Mouse (Mus musculus): ENCODE data around the gene Fam163b. TPM values are rescaled to one million over a fixed set of nuclear protein-coding genes. Genes with fewer than 3 reads are reported as not detected.

The Fam163b gene
- polyA plus RNA-seq, 1 experiment from 2014 or later: 7.1 TPM

- Histone ChIP-seq H3K36me3 (ENCODE audit: control insufficient read depth, insufficient read depth) (no peaks in the 10 kb centered on the region), H3K4me3 (replicated peaks; ENCODE audit: low read length) (no peak overlapping the region), H3K9ac (replicated peaks; ENCODE audit: low read depth, low read length) (no peak overlapping the region), H3K4me1 (replicated peaks; ENCODE audit: control insufficient read depth, insufficient read depth, low read length) (peaks cover 5% of the 10 kb centered on the region; the same call in 1 of the 2 replicates), H3K27ac (ENCODE audit: low read length) (no peak overlapping the region), H3K4me2 (ENCODE audit: low read length) (no peak overlapping the region), H3K9me3 (ENCODE audit: control insufficient read depth, low read length) (no peaks in the 10 kb centered on the region), H3K27me3 (replicated peaks; ENCODE audit: control insufficient read depth, insufficient read depth, low read length) (peaks cover 15% of the 10 kb centered on the region)
- ATAC-seq: no peak
- 47% methylated on average over 2 of the region's 2 CpGs for WGBS
These were observed 2.7 kb upstream of the Fam163b start for GRCm38 (mm10) chr2:27144957-27145356.

DNA sequence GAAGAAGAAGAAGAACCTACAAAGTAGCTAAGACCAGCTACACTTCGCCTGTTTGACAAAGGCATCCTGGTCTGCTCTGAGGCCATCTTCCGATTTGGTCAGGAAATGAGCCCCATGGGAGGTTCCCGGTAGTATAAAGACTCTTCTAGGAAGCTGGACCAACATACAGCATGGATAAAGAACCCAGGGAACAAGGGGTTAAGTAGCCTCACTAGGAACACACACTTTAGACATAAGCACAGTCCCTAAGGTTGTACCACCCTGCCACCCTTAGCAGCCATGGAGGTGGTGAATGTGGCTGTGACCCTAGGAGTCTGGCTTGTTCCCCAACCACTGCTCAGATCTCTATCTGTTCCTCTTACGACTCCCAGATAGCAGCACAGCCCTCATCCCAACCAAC, 3.9 kb downstream of the Fam163b start:
- Histone ChIP-seq H3K9me3 (ENCODE audit: control insufficient read depth, low read length) (no peaks in the 10 kb centered on the region), H3K27ac (ENCODE audit: low read length) (no peak overlapping the region), H3K27me3 (replicated peaks; ENCODE audit: control insufficient read depth, insufficient read depth, low read length) (peaks cover 19% of the 10 kb centered on the region), H3K4me1 (replicated peaks; ENCODE audit: control insufficient read depth, insufficient read depth, low read length) (peaks cover 5% of the 10 kb centered on the region; the same call in 1 of the 2 replicates), H3K9ac (replicated peaks; ENCODE audit: low read depth, low read length) (no peak overlapping the region), H3K36me3 (ENCODE audit: control insufficient read depth, insufficient read depth) (no peaks in the 10 kb centered on the region), H3K4me3 (replicated peaks; ENCODE audit: low read length) (no peak overlapping the region), H3K4me2 (ENCODE audit: low read length) (no peak overlapping the region)
- no peak for ATAC-seq
- 78% methylated on average over 4 of the region's 4 CpGs for WGBS

GRCm38 (mm10) chr2:27136789-27137188, 5.5 kb downstream of the Fam163b start:
- ATAC-seq: no peak
- no peak overlapping the region for H3K9ac ChIP-seq (replicated peaks; ENCODE audit: low read depth, low read length)
- no peak overlapping the region for H3K27ac ChIP-seq (ENCODE audit: low read length)
- H3K4me3 ChIP-seq (replicated peaks; ENCODE audit: low read length): no peak overlapping the region
- H3K9me3 ChIP-seq (ENCODE audit: control insufficient read depth, low read length): no peaks in the 10 kb centered on the region
- peaks cover 14% of the 10 kb centered on the region for H3K27me3 ChIP-seq (replicated peaks; ENCODE audit: control insufficient read depth, insufficient read depth, low read length)
- H3K4me1 ChIP-seq (replicated peaks; ENCODE audit: control insufficient read depth, insufficient read depth, low read length): peaks cover 1% of the 10 kb centered on the region; the same call in 1 of the 2 replicates
- 70% methylated on average over 1 of the region's 1 CpGs for WGBS
- H3K36me3 ChIP-seq (ENCODE audit: control insufficient read depth, insufficient read depth): no peaks in the 10 kb centered on the region
- no peak overlapping the region for H3K4me2 ChIP-seq (ENCODE audit: low read length)

GRCm38 (mm10) chr2:27136336-27136735, 6.0 kb downstream of the Fam163b start:
- WGBS: 67% methylated on average over 3 of the region's 3 CpGs
- no peak overlapping the region for H3K4me3 ChIP-seq (replicated peaks; ENCODE audit: low read length)
- H3K9ac ChIP-seq (replicated peaks; ENCODE audit: low read depth, low read length): no peak overlapping the region
- H3K27ac ChIP-seq (ENCODE audit: low read length): no peak overlapping the region
- no peaks in the 10 kb centered on the region for H3K9me3 ChIP-seq (ENCODE audit: control insufficient read depth, low read length)
- no peak for ATAC-seq
- H3K36me3 ChIP-seq (ENCODE audit: control insufficient read depth, insufficient read depth): no peaks in the 10 kb centered on the region
- no peaks in the 10 kb centered on the region for H3K4me1 ChIP-seq (replicated peaks; ENCODE audit: control insufficient read depth, insufficient read depth, low read length)
- no peak overlapping the region for H3K4me2 ChIP-seq (ENCODE audit: low read length)
- peaks cover 9% of the 10 kb centered on the region for H3K27me3 ChIP-seq (replicated peaks; ENCODE audit: control insufficient read depth, insufficient read depth, low read length)

- 85% methylated on average over 5 of the region's 5 CpGs for WGBS
- no peak overlapping the region for H3K4me3 ChIP-seq (replicated peaks; ENCODE audit: low read length)
- H3K27me3 ChIP-seq (replicated peaks; ENCODE audit: control insufficient read depth, insufficient read depth, low read length): peaks cover 5% of the 10 kb centered on the region
- H3K9me3 ChIP-seq (ENCODE audit: control insufficient read depth, low read length): no peaks in the 10 kb centered on the region
- H3K4me2 ChIP-seq (ENCODE audit: low read length): no peak overlapping the region
- no peaks in the 10 kb centered on the region for H3K4me1 ChIP-seq (replicated peaks; ENCODE audit: control insufficient read depth, insufficient read depth, low read length)
- no peak overlapping the region for H3K9ac ChIP-seq (replicated peaks; ENCODE audit: low read depth, low read length)
- ATAC-seq: no peak
- H3K36me3 ChIP-seq (ENCODE audit: control insufficient read depth, insufficient read depth): no peaks in the 10 kb centered on the region
- H3K27ac ChIP-seq (ENCODE audit: low read length): no peak overlapping the region
These were observed 6.4 kb downstream of the Fam163b start for GRCm38 (mm10) chr2:27135935-27136334.

- no peak overlapping the region for H3K4me2 ChIP-seq (ENCODE audit: low read length)
- ATAC-seq: no peak
- no peaks in the 10 kb centered on the region for H3K9me3 ChIP-seq (ENCODE audit: control insufficient read depth, low read length)
- H3K27ac ChIP-seq (ENCODE audit: low read length): no peak overlapping the region
- no peak overlapping the region for H3K4me3 ChIP-seq (replicated peaks; ENCODE audit: low read length)
- H3K27me3 ChIP-seq (replicated peaks; ENCODE audit: control insufficient read depth, insufficient read depth, low read length): no peaks in the 10 kb centered on the region
- H3K36me3 ChIP-seq (ENCODE audit: control insufficient read depth, insufficient read depth): no peaks in the 10 kb centered on the region
- H3K4me1 ChIP-seq (replicated peaks; ENCODE audit: control insufficient read depth, insufficient read depth, low read length): no peaks in the 10 kb centered on the region
- WGBS: 83% methylated on average over 3 of the region's 3 CpGs
- H3K9ac ChIP-seq (replicated peaks; ENCODE audit: low read depth, low read length): no peak overlapping the region
These were observed 13.3 kb downstream of the Fam163b start for GRCm38 (mm10) chr2:27128990-27129389.

DNA sequence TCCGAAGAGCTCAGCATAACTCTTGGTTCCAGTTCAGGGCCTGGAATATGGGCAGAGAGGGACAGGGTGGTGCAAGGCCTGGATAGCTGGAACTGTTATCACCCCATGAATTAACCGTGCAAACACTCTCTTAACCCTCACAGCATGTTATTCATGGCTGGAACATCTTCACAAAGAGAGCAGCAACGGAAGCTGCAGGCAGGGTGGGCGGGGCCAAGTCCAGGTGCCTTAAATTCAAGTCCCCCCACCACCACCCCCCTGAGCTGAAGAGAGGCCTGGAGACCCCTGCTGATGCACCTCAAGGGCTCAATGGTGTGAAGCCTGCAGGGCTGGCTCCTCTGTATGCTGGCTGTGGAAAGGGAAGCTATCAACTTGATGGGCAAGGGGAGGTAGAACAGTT, 15.8 kb downstream of the Fam163b start:
- H3K4me3 ChIP-seq (replicated peaks; ENCODE audit: low read length): no peak overlapping the region
- H3K9ac ChIP-seq (replicated peaks; ENCODE audit: low read depth, low read length): no peak overlapping the region
- no peak for ATAC-seq
- WGBS: 59% methylated on average over 4 of the region's 4 CpGs
- H3K27ac ChIP-seq (ENCODE audit: low read length): no peak overlapping the region
- H3K27me3 ChIP-seq (replicated peaks; ENCODE audit: control insufficient read depth, insufficient read depth, low read length): no peaks in the 10 kb centered on the region
- peaks cover 13% of the 10 kb centered on the region for H3K4me1 ChIP-seq (replicated peaks; ENCODE audit: control insufficient read depth, insufficient read depth, low read length)
- no peak overlapping the region for H3K4me2 ChIP-seq (ENCODE audit: low read length)
- H3K36me3 ChIP-seq (ENCODE audit: control insufficient read depth, insufficient read depth): no peaks in the 10 kb centered on the region
- no peaks in the 10 kb centered on the region for H3K9me3 ChIP-seq (ENCODE audit: control insufficient read depth, low read length)

GRCm38 (mm10) chr2:27125979-27126378, 16.3 kb downstream of the Fam163b start:
- Histone ChIP-seq H3K4me1 (replicated peaks; ENCODE audit: control insufficient read depth, insufficient read depth, low read length) (peaks cover 15% of the 10 kb centered on the region), H3K9me3 (ENCODE audit: control insufficient read depth, low read length) (no peaks in the 10 kb centered on the region), H3K4me2 (ENCODE audit: low read length) (no peak overlapping the region), H3K9ac (replicated peaks; ENCODE audit: low read depth, low read length) (no peak overlapping the region), H3K27ac (ENCODE audit: low read length) (no peak overlapping the region), H3K4me3 (replicated peaks; ENCODE audit: low read length) (no peak overlapping the region), H3K27me3 (replicated peaks; ENCODE audit: control insufficient read depth, insufficient read depth, low read length) (no peaks in the 10 kb centered on the region), H3K36me3 (ENCODE audit: control insufficient read depth, insufficient read depth) (no peaks in the 10 kb centered on the region)
- ATAC-seq: no peak
- WGBS: 46% methylated on average over 10 of the region's 10 CpGs

GRCm38 (mm10) chr2:27123121-27123520, 19.2 kb downstream of the Fam163b start:
- WGBS: 89% methylated on average over 4 of the region's 4 CpGs
- no peaks in the 10 kb centered on the region for H3K36me3 ChIP-seq (ENCODE audit: control insufficient read depth, insufficient read depth)
- no peak overlapping the region for H3K4me3 ChIP-seq (replicated peaks; ENCODE audit: low read length)
- peaks cover 20% of the 10 kb centered on the region for H3K4me1 ChIP-seq (replicated peaks; ENCODE audit: control insufficient read depth, insufficient read depth, low read length)
- ATAC-seq: no peak
- H3K4me2 ChIP-seq (ENCODE audit: low read length): no peak overlapping the region
- H3K9me3 ChIP-seq (ENCODE audit: control insufficient read depth, low read length): no peaks in the 10 kb centered on the region
- H3K9ac ChIP-seq (replicated peaks; ENCODE audit: low read depth, low read length): no peak overlapping the region
- H3K27me3 ChIP-seq (replicated peaks; ENCODE audit: control insufficient read depth, insufficient read depth, low read length): no peaks in the 10 kb centered on the region; the same call in 1 of the 2 replicates
- no peak overlapping the region for H3K27ac ChIP-seq (ENCODE audit: low read length)

GRCm38 (mm10) chr2:27122578-27122977, 19.7 kb downstream of the Fam163b start:
- Histone ChIP-seq H3K27ac (ENCODE audit: low read length) (no peak overlapping the region), H3K27me3 (replicated peaks; ENCODE audit: control insufficient read depth, insufficient read depth, low read length) (no peaks in the 10 kb centered on the region; the same call in 1 of the 2 replicates), H3K9ac (replicated peaks; ENCODE audit: low read depth, low read length) (no peak overlapping the region), H3K36me3 (ENCODE audit: control insufficient read depth, insufficient read depth) (no peaks in the 10 kb centered on the region), H3K4me1 (replicated peaks; ENCODE audit: control insufficient read depth, insufficient read depth, low read length) (peaks cover 20% of the 10 kb centered on the region), H3K4me2 (ENCODE audit: low read length) (no peak overlapping the region), H3K9me3 (ENCODE audit: control insufficient read depth, low read length) (no peaks in the 10 kb centered on the region), H3K4me3 (replicated peaks; ENCODE audit: low read length) (no peak overlapping the region)
- 36% methylated on average over 9 of the region's 9 CpGs for WGBS
- ATAC-seq: no peak

Data from forebrain, embryonic 16.5 days (tissue).